Mouse (Mus musculus) stomach, postnatal 0 days (tissue): ENCODE measurements at regions not wholly inside any gene's neighbourhood (a gene's known extent, or its start where the extent isn't known, plus 50 kb on each side); places are given as distances from the start of the nearest gene placed in this dataset.

Experiments
- CTCF ChIP-seq: IDR thresholded peaks from 2 replicates; pipeline ENCODE4 v1.5.1; 2016; ENCODE audit warnings: antibody characterized with exemption, low read depth, mild to moderate bottlenecking, moderate library complexity
- EP300 ChIP-seq: optimal IDR thresholded peaks from 2 replicates; pipeline ENCODE3; 2016; ENCODE audit warnings: antibody characterized with exemption

DNA sequence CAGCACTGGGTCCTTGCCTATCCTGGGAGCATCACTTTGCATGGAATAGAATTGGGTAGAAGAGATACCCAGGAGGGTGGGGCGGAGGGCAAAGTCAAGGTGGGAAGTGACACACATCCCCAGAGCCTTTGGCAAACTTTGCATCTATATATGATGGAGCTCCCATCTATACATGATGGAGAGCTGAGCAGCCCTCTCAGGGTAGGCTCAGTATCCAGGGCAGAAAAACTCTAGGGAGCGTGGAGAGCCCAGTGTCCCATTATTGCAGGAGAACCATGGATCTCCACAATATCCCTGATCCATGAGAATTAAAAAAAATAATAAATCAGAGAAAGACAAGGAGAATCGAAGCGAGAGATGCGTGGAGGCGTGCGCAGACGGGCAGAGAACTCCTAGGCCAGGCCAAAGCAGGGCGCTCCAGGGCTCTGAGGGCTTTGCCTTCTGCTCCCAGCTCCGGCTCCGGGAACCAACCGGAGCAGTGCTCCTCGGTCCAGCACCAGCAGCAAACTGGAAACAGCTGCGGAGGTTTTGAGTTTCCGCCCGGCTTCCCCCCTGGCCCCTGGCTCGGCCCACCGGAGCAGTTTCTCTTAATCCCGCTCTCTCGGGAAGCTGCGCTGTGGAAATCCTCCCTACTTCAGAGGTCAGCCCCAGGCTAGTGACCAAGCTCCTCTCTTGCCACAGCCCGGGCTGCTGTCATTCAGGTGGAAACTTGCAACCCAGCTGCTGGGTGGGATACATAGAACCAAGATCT, 54.7 kb upstream of the Gm12830 start:
- TF ChIP-seq CTCF (no peak), EP300 (no peak)
